Mouse (Mus musculus) forebrain, embryonic 14.5 days (tissue): ENCODE data around the gene Lrtm2. TPM values are rescaled to one million over a fixed set of nuclear protein-coding genes. Genes with fewer than 3 reads are reported as not detected.
"Not testable (repeated sequence)": the region's sequence is repeated elsewhere in the genome, so short reads cannot be mapped to it uniquely, and the experiment has no call there.

ENCODE experiments used
- ATAC-seq: fragments of 200-750 bp; cut with Nextera tagmentation; 2 replicates; pipeline ENCODE4 v1.8.0; 2017; ENCODE audit warnings: mild to moderate bottlenecking, moderate library complexity
- DNase-seq: peaks from one replicate; pipeline ENCODE4 v3.0.0-alpha.2; 2015; ENCODE audit warnings: low spot score
- H3K27ac ChIP-seq: fragments of 300-500 bp; sonication (generic); 2 replicates; pipeline ENCODE4 v1.5.1; 2014; ENCODE audit warnings: low read depth, mild to moderate bottlenecking, control low read depth, low read length, moderate library complexity
- H3K27me3 ChIP-seq: fragments of 300-500 bp; sonication (generic); replicated peaks from 2 replicates; pipeline ENCODE4 v1.6.1; 2014; ENCODE audit warnings: low read length, control low read depth, mixed read lengths; ENCODE audit not compliant: control insufficient read depth, insufficient read depth
- H3K36me3 ChIP-seq: fragments of 300-500 bp; sonication (generic); 2 replicates; pipeline ENCODE4 v1.6.1; 2014; ENCODE audit warnings: low read length, control low read depth; ENCODE audit not compliant: control insufficient read depth, insufficient read depth
- H3K4me1 ChIP-seq: fragments of 300-500 bp; sonication (generic); 2 replicates; pipeline ENCODE4 v1.6.1; 2014; ENCODE audit warnings: antibody characterized with exemption, low read length, control low read depth; ENCODE audit not compliant: control insufficient read depth, insufficient read depth
- H3K4me2 ChIP-seq: fragments of 300-500 bp; sonication (generic); 2 replicates; pipeline ENCODE4 v1.6.1; 2014; ENCODE audit warnings: mild to moderate bottlenecking, control low read depth, low read length
- H3K4me3 ChIP-seq: fragments of 300-500 bp; sonication (generic); 2 replicates; pipeline ENCODE4 v1.5.1; 2014; ENCODE audit warnings: low read depth, low read length, control low read depth
- H3K9ac ChIP-seq: fragments of 300-500 bp; sonication (generic); 2 replicates; pipeline ENCODE4 v1.6.1; 2014; ENCODE audit warnings: mild to moderate bottlenecking, low read length, control low read depth, moderate library complexity
- H3K9me3 ChIP-seq: fragments of 300-500 bp; sonication (generic); replicated peaks from 2 replicates; pipeline ENCODE4 v1.6.1; 2016; ENCODE audit warnings: low read length, control low read depth, mixed read lengths; ENCODE audit not compliant: control insufficient read depth
- WGBS: fragments of 180-500 bp; shearing (Covaris S2); extraction: QIAGEN DNeasy Blood & Tissue Kit; methylation state at CpG from one replicate; pipeline ENCODE4 v1.1.7; 2014; 5-methylcytosine and 5-hydroxymethylcytosine counted together
- polyA plus RNA-seq: library from polyadenylated mRNA; unstranded; fragments of >200 nt; fragmentation: Nextera tagmentation; extraction: Ambion mirVana; gene quantifications from 2 replicates; pipeline ENCODE4 v1.2.1, GENCODE M21; 2014

Gene Lrtm2
- polyA plus RNA-seq = 2.7 and 3.9 TPM in 2 replicates

DNA sequence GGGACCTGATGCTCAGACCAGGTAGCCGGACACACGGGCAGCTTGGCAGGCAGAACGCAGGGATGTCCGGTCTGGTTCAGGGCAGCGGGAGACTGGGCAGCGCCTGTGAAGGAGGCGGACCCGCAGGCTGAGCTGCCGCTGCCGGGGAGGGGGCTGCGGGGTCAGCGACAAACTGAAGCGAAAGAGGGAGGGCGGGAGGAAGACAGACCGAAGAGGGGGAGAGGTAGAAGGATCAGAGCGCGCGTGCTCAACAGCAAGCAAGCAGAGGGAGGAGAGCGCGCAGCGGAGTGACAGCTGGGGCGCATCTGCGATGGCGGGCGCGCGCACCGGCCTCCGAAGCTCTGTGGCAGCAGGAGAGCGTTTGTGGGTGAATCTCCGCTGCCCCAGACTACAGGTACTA, at the start of gene Lrtm2:
Lrtm2 (minus strand) TSS at position 261 of the 400 bp plus-strand sequence.
- H3K9ac ChIP-seq = peak within 1 kb of the TSS; percentile 61
- peaks cover 21% of the 10 kb centered on the region for H3K4me1 ChIP-seq
- H3K27me3 ChIP-seq = peaks cover 17% of the 10 kb centered on the region
- peak; percentile 33 for ATAC-seq
- peak within 1 kb of the TSS; percentile 79 for H3K4me2 ChIP-seq
- 0% methylated on average over 30 of the region's 31 CpGs for WGBS
- peak within 1 kb of the TSS; percentile 21; the same call in 1 of the 2 replicates for H3K27ac ChIP-seq
- H3K4me3 ChIP-seq = peak within 1 kb of the TSS; percentile 41
- DNase-seq = peak; percentile 79
- no peaks in the 10 kb centered on the region for H3K9me3 ChIP-seq
- H3K36me3 ChIP-seq = no peaks in the 10 kb centered on the region

DNA sequence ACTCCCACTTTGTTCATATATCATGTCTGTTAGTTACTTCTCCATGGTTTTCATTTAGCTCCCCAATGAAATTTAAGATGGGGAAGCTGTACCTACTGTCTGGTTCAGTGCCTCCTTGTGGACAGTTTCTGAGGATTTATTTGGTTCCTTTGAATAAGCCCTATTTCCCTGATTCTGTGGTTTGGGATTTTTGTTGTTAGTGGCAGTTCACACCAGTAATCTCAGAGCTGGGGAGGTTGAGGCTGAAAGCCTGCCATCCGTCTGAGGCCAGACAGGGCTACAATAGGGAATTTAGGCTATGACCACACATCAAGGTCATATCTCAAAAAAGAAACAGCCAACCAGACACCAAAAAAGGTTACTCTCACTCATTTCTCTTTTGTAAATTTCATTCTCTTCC, 48.1 kb upstream of the Lrtm2 start:
- Histone ChIP-seq H3K4me1 (no peaks in the 10 kb centered on the region), H3K36me3 (no peaks in the 10 kb centered on the region), H3K4me3 (no peak overlapping the region), H3K9me3 (no peaks in the 10 kb centered on the region), H3K27me3 (no peaks in the 10 kb centered on the region), H3K9ac (no peak overlapping the region), H3K27ac (no peak overlapping the region), H3K4me2 (no peak overlapping the region)
- ATAC-seq (no peak), DNase-seq (no peak)
- WGBS = 87% methylated on average over 1 of the region's 1 CpGs

DNA sequence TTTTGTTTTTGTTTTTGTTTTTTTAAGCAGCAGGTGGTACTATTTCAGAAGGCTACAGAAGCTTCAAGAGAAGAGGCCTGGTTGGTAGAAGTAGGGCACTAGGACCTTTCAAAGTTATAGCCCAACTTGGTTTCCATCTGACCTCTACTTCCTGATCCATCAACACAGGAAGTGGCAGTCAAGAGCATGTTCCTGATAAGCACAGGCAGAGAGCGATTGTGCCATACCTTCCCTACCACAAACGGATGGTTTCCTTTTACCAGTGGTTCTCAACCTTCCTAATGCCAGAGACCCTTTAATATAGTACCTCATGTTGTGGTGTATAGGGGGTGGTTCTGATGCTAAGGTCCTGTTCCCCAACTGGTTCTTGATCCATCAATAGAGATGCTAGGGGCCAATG, 47.0 kb upstream of the Lrtm2 start:
- Histone ChIP-seq H3K4me1 (no peaks in the 10 kb centered on the region), H3K27me3 (no peaks in the 10 kb centered on the region), H3K4me3 (no peak overlapping the region), H3K4me2 (no peak overlapping the region), H3K9me3 (no peaks in the 10 kb centered on the region), H3K36me3 (no peaks in the 10 kb centered on the region), H3K9ac (no peak overlapping the region), H3K27ac (no peak overlapping the region)
- no peak for DNase-seq
- whole genome bisulfite sequencing = 83% methylated on average over 2 of the region's 2 CpGs
- no peak for ATAC-seq

DNA sequence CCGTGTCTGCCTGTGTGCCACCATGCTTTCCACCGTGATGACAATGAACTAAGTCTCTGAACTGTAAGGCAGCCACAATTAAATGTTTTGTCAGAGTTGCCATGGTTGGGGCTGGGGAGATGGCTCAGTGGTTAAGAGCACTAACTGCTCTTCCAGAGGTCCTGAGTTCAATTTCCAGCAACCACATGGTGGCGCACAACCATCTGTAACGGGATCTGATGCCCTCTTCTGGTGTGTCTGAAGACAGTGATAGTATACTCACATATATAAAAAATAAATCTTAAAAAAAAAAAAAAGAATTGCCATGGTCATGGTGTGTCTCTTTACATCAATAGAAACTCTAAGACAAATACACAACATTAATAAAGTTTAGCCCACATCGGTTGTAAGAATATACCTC, 44.5 kb upstream of the Lrtm2 start:
- no peak overlapping the region for H3K27ac ChIP-seq
- no peaks in the 10 kb centered on the region for H3K4me1 ChIP-seq
- no peaks in the 10 kb centered on the region for H3K9me3 ChIP-seq
- no peaks in the 10 kb centered on the region for H3K27me3 ChIP-seq
- H3K36me3 ChIP-seq = no peaks in the 10 kb centered on the region
- no peak overlapping the region for H3K4me3 ChIP-seq
- H3K4me2 ChIP-seq = no peak overlapping the region
- no peak for ATAC-seq
- no peak for DNase-seq
- 79% methylated on average over 5 of the region's 5 CpGs for WGBS
- H3K9ac ChIP-seq = no peak overlapping the region

DNA sequence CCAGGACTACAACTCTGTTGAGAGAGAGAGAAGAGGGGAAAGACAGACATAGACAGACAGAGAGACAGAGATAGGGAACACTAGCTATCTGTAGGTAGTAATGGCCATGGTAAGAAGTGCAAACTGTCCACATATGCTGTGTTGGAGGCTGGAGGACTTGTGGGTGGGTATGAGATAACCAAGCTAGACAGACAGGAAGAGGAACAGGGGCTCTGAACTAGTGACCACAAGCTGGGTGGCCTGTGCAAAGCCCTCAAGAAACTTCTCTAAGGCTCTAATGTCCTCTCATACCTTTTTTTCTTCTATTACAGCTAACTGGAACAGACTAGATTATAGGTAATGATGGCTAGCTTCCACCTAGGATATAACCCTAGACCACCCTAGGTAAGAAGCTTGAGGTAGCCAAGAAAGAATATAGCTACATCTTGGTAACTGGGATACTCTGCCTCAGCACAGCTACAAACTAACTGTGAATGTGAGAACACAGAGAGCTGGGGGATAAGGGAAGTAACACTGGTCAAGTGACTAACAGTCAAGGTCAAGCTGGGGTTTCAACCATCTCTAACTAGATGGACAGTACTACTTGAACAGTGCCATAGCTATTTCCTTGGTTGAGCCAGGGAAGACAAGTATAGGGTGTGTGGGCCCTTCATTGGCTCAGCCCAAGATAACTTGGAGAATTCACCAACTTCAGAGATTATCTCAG, 42.6 kb upstream of the Lrtm2 start:
- DNase-seq (no peak), ATAC-seq (no peak)
- peaks cover 11% of the 10 kb centered on the region for H3K36me3 ChIP-seq
- H3K27me3 ChIP-seq = no peaks in the 10 kb centered on the region
- H3K4me3 ChIP-seq = no peak overlapping the region
- no peak overlapping the region for H3K4me2 ChIP-seq
- no peaks in the 10 kb centered on the region for H3K9me3 ChIP-seq
- no peaks in the 10 kb centered on the region for H3K4me1 ChIP-seq
- no peak overlapping the region for H3K9ac ChIP-seq
- no peak overlapping the region for H3K27ac ChIP-seq

DNA sequence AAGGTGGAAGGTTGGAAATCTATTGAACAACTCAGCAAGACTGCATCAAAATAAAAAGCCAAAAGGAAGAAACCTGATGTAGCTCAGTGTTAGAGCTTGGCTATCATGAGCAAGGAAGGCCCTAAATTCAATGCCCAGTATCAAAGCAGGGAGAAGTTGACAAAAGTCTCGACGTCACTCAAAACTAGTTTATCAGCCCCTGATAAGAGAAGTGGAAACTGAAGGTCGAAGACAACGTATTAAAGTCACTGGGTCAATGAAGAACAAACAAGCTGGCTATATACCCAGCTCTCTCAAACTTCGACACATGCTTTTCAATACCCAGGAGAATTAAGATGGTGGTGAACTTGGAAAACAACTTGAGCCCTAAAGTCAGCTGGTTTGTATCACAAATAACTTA, 41.7 kb upstream of the Lrtm2 start:
- Histone ChIP-seq H3K4me1 (no peaks in the 10 kb centered on the region), H3K9ac (no peak overlapping the region), H3K27me3 (no peaks in the 10 kb centered on the region), H3K4me2 (no peak overlapping the region), H3K36me3 (peaks cover 16% of the 10 kb centered on the region), H3K27ac (no peak overlapping the region), H3K4me3 (no peak overlapping the region), H3K9me3 (no peaks in the 10 kb centered on the region)
- ATAC-seq = no peak
- 86% methylated on average over 5 of the region's 5 CpGs for WGBS
- DNase-seq = no peak

DNA sequence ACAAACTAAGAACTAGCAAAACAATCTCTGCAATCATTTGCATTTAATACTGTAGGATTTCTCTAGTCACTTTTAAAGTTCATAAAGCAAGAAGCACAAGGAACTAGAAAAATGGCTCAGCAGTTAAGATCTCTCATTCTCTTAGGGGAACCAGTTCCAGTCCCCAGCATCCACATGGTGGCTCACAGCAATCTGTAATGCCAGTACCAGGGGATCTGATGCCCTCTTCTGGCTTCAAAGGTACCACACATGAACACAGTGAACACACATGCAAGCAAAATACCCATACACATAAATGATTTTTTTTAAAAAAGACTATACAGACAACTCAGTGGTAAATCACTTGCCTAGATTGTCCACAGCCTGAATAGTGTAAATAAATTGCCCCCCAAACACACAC, 41.1 kb upstream of the Lrtm2 start:
- H3K9me3 ChIP-seq = no peaks in the 10 kb centered on the region
- H3K9ac ChIP-seq = no peak overlapping the region
- peaks cover 18% of the 10 kb centered on the region for H3K36me3 ChIP-seq
- no peak for DNase-seq
- no peak for ATAC-seq
- no peak overlapping the region for H3K4me3 ChIP-seq
- H3K4me1 ChIP-seq = no peaks in the 10 kb centered on the region
- no peak overlapping the region for H3K4me2 ChIP-seq
- H3K27ac ChIP-seq = no peak overlapping the region
- no peaks in the 10 kb centered on the region for H3K27me3 ChIP-seq

DNA sequence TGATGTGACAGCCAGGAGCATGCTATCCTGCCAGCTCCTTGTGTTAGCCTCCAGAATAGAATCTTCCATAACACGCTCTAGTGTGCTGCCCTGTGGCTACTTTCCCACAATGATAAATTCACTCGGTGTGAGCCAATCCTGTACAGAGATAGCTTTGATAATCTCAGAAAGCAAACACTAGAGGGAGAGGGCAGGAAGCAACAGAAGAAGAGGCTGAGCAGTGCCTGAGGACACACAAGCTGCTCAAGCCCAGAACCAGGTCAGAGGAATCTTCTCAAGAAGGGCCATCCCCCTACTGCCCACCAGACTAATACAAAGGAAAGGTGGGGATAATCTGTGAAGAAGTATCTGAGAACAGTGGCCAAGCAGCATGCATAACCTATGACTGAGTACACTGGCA, 36.8 kb upstream of the Lrtm2 start:
- 92% methylated on average over 2 of the region's 2 CpGs for WGBS
- Histone ChIP-seq H3K9ac (no peak overlapping the region), H3K27ac (no peak overlapping the region), H3K4me1 (no peaks in the 10 kb centered on the region), H3K27me3 (no peaks in the 10 kb centered on the region), H3K4me3 (no peak overlapping the region), H3K36me3 (peaks cover 51% of the 10 kb centered on the region), H3K4me2 (no peak overlapping the region), H3K9me3 (no peaks in the 10 kb centered on the region)
- ATAC-seq (no peak), DNase-seq (no peak)

DNA sequence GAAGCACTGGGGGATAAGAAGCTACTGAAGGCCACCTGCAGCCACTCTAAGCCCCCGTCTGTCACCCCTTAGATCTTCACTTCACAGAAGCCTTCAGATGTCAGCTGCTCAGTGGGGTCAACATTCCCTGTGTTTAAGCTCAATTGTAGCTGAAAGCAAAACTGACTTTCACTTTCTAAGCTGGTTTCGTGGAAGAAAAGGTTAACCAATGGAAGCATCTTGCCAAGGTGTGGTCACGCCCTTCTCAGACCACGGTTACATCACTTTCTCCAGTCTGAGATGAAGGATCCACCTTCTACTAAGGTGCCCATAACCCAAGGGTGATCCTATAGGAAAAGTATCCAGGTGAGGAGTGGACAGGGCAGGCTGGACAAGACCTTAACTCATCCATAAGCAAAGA, 36.2 kb upstream of the Lrtm2 start:
- not testable (repeated sequence) for H3K4me3 ChIP-seq, DNase-seq, H3K27me3 ChIP-seq, H3K9me3 ChIP-seq, H3K4me1 ChIP-seq, H3K4me2 ChIP-seq, H3K27ac ChIP-seq, H3K9ac ChIP-seq, ATAC-seq
- H3K36me3 ChIP-seq = peaks cover 51% of the 10 kb centered on the region
- WGBS = 91% methylated on average over 3 of the region's 4 CpGs
